Mouse (Mus musculus) ES-E14 (cell line): ENCODE measurements around the gene Noxa1.

Experiments
- HCFC1 ChIP-seq: IDR thresholded peaks from 2 replicates; pipeline ENCODE4 v1.6.1; 2012; ENCODE audit warnings: low read length, inconsistent platforms, borderline replicate concordance; ENCODE audit not compliant: insufficient read depth
- MAFK ChIP-seq: IDR thresholded peaks from 2 replicates; pipeline ENCODE4 v1.6.1; 2014; ENCODE audit warnings: mild to moderate bottlenecking, low read depth, low read length, inconsistent platforms; ENCODE audit not compliant: insufficient read depth
- ZC3H11A ChIP-seq: IDR thresholded peaks from 2 replicates; pipeline ENCODE4 v1.6.1; 2012; ENCODE audit warnings: low read depth, mild to moderate bottlenecking, inconsistent platforms, low read length, borderline replicate concordance
- ZNF384 ChIP-seq: IDR thresholded peaks from 2 replicates; pipeline ENCODE4 v1.6.1; 2012; ENCODE audit warnings: low read depth, low read length, inconsistent platforms

GRCm38 (mm10) chr2:25055068-25055405 is 39.9 kb downstream of the Noxa1 start:
- no peak for TF ChIP-seq HCFC1
- TF ChIP-seq ZNF384 = no peak
- TF ChIP-seq ZC3H11A = no peak
- TF ChIP-seq MAFK = no peak
